Mouse (Mus musculus) lung, embryonic 16.5 days (tissue): ENCODE data around the gene Ccdc36. TPM values are rescaled to one million over a fixed set of nuclear protein-coding genes. Genes with fewer than 3 reads are reported as not detected.

Experiments
- polyA plus RNA-seq: library from polyadenylated mRNA; unstranded; fragments of >200 nt; fragmentation: Nextera tagmentation; extraction: Ambion mirVana; gene quantifications from 2 replicates; pipeline ENCODE4 v1.2.1, GENCODE M21; 2015

Gene Ccdc36
- polyA plus RNA-seq, 1 experiment from 2014 or later: 2.6 TPM

Other genes with a start within 250 kb of the Ccdc36 start
- 0.26 and 0.30 TPM in 2 replicates for gene Bsn, start 238.1 kb downstream of the Ccdc36 start, polyA plus RNA-seq
- 124 and 141 TPM in 2 replicates for gene Dag1, start 164.5 kb downstream of the Ccdc36 start, polyA plus RNA-seq
- 36.8 and 41.6 TPM in 2 replicates for gene Nicn1, start 138.1 kb downstream of the Ccdc36 start, polyA plus RNA-seq
- gene Amt, start 131.6 kb downstream of the Ccdc36 start, polyA plus RNA-seq: 19.1 and 21.9 TPM in 2 replicates
- 531 and 556 TPM in 2 replicates for gene Rhoa, start 122.4 kb downstream of the Ccdc36 start, polyA plus RNA-seq
- 38.0 and 41.8 TPM in 2 replicates for gene Tcta, start 122.3 kb downstream of the Ccdc36 start, polyA plus RNA-seq
- 649 and 714 TPM in 2 replicates for gene Gpx1, start 89.6 kb downstream of the Ccdc36 start, polyA plus RNA-seq
- gene Usp4, start 80.6 kb downstream of the Ccdc36 start, polyA plus RNA-seq: 89.9 and 93.6 TPM in 2 replicates
- gene 1700102P08Rik, start 35.7 kb downstream of the Ccdc36 start, polyA plus RNA-seq: 0.41 and 0.64 TPM in 2 replicates
- not detected in 2 replicates for gene BC048562, start 8.0 kb upstream of the Ccdc36 start, polyA plus RNA-seq
- 50.7 and 58.0 TPM in 2 replicates for gene Ccdc71, start 32.0 kb upstream of the Ccdc36 start, polyA plus RNA-seq
- gene Klhdc8b, start 33.1 kb upstream of the Ccdc36 start, polyA plus RNA-seq: 76.6 and 89.7 TPM in 2 replicates
- 86.0 and 95.5 TPM in 2 replicates for gene Lamb2, start 51.3 kb upstream of the Ccdc36 start, polyA plus RNA-seq
- gene Usp19, start 62.1 kb upstream of the Ccdc36 start, polyA plus RNA-seq: 59.1 and 61.0 TPM in 2 replicates
- 97.4 and 107 TPM in 2 replicates for gene Qars, start 79.2 kb upstream of the Ccdc36 start, polyA plus RNA-seq
- gene Qrich1, start 88.3 kb upstream of the Ccdc36 start, polyA plus RNA-seq: 108 and 118 TPM in 2 replicates
- gene Impdh2, start 131.8 kb upstream of the Ccdc36 start, polyA plus RNA-seq: 148 and 149 TPM in 2 replicates
- 55.8 and 60.2 TPM in 2 replicates for gene Ndufaf3, start 138.9 kb upstream of the Ccdc36 start, polyA plus RNA-seq
- gene Dalrd3, start 141.4 kb upstream of the Ccdc36 start, polyA plus RNA-seq: 146 and 161 TPM in 2 replicates
- gene Wdr6, start 150.3 kb upstream of the Ccdc36 start, polyA plus RNA-seq: 122 and 128 TPM in 2 replicates
- gene P4htm, start 169.2 kb upstream of the Ccdc36 start, polyA plus RNA-seq: 8.0 and 8.3 TPM in 2 replicates
- gene Arih2, start 220.9 kb upstream of the Ccdc36 start, polyA plus RNA-seq: 44.3 and 46.7 TPM in 2 replicates
- 44.8 and 46.8 TPM in 2 replicates for gene Slc25a20, start 233.6 kb upstream of the Ccdc36 start, polyA plus RNA-seq